Mouse (Mus musculus) mouse embryonic stem cell (cell line): ENCODE data around the gene Spata21.

Source experiments
- in situ Hi-C, 2 experiments: fragments of 300-500 bp; cut with MboI; formaldehyde crosslinking; loops; 1 replicate in 1 of 2; 3 replicates in 1 of 2; pipeline ENCODE4 v1.14.3; 2019 to 2020; ENCODE audit warnings: low sequenced_read_pairs in 2 of 2, low pct_unique_long_range_greater_than_20kb in 1 of 2, mixed read lengths in 1 of 2; ENCODE audit not compliant: unreplicated experiment in 1 of 2

Gene Spata21

DNA sequence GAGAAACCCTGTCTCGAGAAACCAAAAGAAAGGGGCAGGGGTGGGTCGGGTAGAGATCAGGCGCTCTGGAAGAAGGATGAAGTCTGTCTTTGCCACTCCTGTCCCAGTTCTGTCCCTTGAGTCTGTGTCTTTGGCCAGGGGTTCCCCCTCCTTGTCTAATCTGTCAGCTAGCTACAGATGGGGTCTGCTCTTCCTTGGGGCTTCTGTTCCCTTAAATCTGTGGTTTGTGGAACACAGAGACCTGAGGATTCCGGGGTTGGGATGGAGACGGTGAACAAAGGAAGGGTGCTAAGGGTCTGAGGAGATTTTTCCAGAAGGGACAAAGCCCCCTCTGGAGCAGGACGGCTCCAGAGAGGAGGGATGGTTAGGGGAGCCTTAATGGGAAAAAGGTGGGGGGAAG lies at the start of gene Spata21:
TSS of gene Spata21 (plus strand) at position 301 of the 400 bp plus-strand sequence.
- in situ Hi-C loops, result no loop called here

DNA sequence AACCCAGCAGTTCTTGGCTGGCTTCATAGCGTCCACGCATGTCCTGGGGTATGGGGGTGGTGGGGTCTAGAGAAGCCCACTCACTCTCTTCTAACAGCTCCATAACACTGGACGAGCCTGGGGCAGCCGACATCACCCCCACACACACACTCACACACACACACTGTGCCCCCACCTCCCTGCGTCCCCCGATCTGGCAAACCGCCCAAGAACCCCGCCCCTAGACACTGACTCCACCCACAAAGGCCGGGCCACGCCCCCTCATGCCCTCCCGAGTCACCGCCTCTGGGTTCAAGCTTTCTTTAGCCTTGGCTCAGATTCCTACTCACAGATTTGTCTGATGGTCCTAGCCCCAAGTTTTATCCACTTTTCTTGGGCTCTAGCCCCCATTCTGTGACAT lies 47.0 kb upstream of the Spata21 start:
- in situ Hi-C loops, result no loop called here

DNA sequence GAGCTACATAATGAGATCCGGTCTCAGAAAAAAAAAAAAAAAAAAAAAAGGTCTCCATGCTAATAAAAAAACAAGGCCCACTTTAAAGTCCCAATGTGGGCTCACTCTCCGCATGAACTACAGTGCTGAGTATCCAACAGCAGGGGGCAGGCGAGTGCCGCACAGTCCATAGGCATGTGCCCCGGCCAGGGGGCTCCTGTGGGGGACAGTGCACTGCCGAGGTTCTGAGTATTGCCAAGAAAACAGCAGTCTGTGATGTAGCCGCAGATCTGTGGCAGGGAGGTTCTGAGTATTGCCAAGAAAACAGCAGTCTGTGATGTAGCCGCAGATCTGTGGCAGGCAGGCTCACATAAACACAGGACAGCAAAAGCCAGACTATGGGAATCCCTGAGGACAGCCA lies 43.3 kb upstream of the Spata21 start:
- in situ Hi-C loops, result no loop called here

DNA sequence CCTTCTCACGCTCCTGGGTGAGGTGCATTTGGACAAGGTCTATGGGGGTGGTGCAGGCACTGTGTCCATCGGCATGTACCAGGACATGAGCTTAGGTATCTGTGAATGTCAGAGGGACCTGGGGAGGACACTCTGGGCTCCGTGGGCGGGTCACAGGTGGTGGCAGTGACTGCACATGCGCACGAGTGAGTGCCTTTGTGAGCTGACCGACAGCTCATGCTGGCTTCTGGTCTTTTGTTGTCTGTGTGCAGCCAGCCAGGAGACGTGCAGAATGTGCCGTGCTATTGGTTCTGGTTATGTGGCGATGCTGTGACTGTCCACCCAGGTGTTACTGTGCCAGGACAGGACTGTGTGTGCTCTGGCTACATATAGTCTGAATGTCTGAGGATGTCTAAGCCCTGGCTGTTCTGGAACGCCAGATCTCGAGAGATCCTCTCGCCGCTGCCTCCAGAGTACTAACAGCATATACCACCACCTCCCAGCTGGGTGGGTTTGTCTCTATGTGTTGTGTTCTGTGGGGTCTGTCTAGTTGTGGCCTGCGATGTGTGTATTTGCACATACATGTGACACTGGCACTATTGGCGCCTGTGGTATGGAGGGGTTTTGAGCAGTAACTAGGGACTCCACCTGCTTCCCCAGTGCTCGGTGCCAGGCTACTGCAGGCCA lies 39.2 kb upstream of the Spata21 start:
- in situ Hi-C loops, result no loop called here

GRCm38 (mm10) chr4:141049476-141049835 lies 38.7 kb upstream of the Spata21 start:
- in situ Hi-C loops, result no loop called here

DNA sequence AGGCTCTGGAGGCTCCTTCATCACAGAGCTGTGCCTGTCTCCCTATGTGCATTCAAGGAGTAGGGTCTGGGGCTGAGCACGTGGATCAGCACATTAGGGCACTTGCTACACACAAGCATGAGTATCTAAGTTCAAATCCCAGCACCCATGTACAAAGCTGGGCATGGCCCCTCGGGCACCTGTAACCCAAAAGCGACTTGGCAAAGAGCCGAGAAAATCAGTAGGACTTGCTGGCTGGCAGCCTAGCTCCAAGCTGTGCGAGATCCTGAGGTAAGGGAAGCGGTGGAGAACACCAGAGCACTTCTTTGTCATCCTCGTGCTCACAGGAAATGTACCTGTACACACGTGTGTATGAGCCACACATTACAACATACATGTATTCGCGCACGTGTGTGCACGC lies 35.7 kb upstream of the Spata21 start:
- in situ Hi-C loops, result no loop called here

GRCm38 (mm10) chr4:141053138-141053537 lies 35.0 kb upstream of the Spata21 start:
- in situ Hi-C loops, result no loop called here

DNA sequence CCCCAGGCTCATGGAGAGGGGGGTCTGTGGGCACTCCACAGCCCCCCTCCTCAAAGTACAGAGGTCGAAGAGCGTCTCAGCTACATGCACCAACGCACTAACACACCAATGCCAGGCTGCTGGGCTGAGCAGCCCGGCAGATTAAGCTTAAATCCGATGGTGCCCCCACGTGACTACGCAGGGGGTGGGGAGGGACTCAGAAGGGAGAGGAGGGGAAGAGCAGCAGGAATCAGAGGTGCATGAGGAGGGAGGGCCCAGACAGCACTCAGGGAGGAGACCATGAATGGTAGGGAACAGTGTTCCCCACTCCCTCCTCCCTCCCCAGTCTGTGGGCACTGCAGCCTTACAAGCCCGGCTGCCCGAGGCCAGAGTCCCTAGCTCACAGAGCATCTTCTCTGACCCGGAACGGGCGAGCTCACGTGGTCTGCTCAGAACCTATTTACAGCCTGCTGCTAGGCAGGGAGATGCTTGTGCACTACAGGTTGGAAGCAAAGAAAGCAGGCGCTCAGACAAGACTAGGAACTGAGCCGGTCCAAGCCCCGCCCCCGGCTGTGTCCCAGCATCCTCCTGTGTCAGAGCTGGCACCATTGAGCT lies 34.5 kb upstream of the Spata21 start:
- in situ Hi-C loops, result no loop called here

GRCm38 (mm10) chr4:141056970-141057369 lies 31.2 kb upstream of the Spata21 start:
- in situ Hi-C loops, result no loop called here

- in situ Hi-C loops, result no loop called here
These were observed 29.3 kb upstream of the Spata21 start for GRCm38 (mm10) chr4:141058835-141059234.

- in situ Hi-C loops, result no loop called here
These were observed 28.3 kb upstream of the Spata21 start for GRCm38 (mm10) chr4:141059616-141060425.

GRCm38 (mm10) chr4:141060426-141061301 lies 27.5 kb upstream of the Spata21 start, which contains the start of gene Crocc:
TSS of gene Crocc (minus strand) at chr4:141060550.
- in situ Hi-C loops, result no loop called here

DNA sequence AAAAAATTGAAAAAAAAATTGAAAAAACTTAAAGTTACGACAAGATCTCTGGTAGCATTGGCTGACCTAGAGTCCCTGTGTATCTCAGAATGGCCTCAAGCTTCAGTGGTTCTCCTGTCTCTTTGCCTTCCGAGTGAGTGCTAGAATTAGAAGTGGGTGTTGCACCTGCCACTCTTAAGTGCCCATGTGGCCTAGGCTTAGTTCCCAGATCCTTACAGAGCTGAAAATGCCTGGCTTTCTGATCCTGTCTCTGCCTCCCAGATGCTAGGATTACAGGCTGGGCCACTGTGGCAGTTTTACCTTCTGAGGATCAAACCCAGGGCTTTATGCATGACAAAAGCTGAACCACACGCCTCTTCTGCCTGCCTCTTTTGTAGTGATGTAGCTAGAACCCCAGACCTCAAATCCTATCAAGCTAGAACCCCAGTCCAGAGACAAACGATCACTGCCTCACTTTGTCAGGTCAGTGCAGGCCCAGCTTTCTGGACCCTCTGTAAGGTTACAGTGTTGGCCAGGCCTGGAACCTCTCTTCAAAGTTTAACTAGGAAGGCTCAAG lies 24.0 kb upstream of the Spata21 start:
- in situ Hi-C loops, result no loop called here

GRCm38 (mm10) chr4:141065123-141065522 lies 23.0 kb upstream of the Spata21 start:
- in situ Hi-C loops, result no loop called here

DNA sequence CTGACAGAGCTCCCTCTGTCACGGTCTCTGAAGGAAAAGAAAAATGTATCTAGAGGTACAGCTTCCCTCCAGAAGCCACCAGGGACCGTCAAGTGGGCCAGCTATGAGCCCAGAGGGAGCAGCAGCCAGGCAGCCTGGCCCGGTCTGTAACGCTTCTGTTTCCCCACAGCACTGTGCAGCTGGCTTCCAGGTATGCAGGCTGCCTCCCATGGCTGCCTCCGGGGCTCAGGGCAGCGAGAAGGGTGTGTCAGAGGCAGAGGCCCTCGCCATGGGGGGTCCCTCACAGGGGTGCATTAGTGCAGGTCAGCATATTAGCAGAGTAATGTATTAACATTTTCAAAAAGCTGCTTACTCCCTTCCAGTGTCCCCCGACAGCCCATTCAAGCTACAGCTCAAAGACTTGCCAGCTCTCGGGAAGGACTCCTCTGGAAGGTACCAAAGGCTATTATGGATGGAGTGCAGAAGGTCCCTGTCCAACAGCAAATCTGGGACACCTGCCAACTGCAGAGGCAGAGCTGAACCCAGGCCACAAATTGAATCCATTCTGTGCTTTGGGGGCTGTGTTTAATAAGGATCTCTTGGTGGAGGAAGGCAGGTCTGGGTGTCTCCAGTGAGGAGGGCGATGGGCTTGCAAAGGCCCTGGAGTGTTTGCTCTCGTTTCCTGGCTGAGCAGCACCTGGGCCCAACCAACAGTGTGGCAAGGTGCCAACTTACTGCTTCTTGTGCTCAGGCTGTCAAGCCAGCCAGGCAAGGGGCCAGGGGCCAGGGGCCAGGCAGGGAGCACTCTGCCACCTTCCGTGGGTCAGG lies 21.2 kb upstream of the Spata21 start:
- in situ Hi-C loops, result no loop called here

DNA sequence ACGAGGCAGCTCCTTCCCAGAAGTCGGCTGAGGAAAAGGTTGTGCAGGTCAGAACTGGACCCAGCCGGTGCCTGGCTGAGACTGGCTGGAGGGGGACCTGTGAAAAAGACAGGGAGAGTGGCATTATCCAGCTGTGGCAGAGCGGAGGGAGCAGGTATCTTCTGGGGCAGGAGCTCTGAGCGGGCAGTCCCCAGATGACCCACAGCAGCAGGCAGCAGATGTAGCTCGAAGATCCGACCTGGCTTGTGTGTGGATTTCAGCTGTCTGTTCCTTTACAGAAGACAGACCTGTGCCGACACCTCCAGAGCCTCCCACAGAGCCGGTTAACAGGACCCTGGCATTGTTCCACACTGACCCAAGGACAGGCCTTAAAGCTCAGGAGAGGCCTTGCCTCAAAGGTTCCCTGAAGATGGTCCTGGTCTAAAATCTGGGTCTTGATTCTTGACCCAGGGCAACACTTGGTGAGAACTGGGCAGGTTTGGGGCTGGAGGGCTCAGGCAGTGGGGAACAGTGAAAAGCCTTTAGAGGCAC lies 20.6 kb upstream of the Spata21 start:
- in situ Hi-C loops, result no loop called here

- in situ Hi-C loops, result no loop called here
These were observed 19.5 kb upstream of the Spata21 start for GRCm38 (mm10) chr4:141068655-141069054.
